Mouse (Mus musculus): Measurements from ENCODE around the gene Nab1. TPM values are rescaled to one million over a fixed set of nuclear protein-coding genes. Genes with fewer than 3 reads are reported as not detected.
A peak's percentile ranks its signal among the peaks of the same experiment; 100 is the strongest.
"Not testable (repeated sequence)": the region's sequence is repeated elsewhere in the genome, so short reads cannot be mapped to it uniquely, and the experiment has no call there.

Nab1 gene
- 60.6 and 66.3 TPM in 2 replicates for total RNA-seq (2021)
- long read RNA-seq, transcript Nab1-201 (8 exons, 3,874 nt): major isoform, 117 of 158 reads
- long read RNA-seq, partial matches to known transcripts: 7 of 158 reads
- long read RNA-seq, other reads (novel, unspliced or antisense): 34 of 158 reads

GRCm38 (mm10) chr1:52500314-52500981 lies at the start of gene Nab1:
Nab1 (minus strand) TSS chr1:52500679.
- peak; percentile 90 for DNase-seq

GRCm38 (mm10) chr1:52547451-52547850 lies 47.0 kb upstream of the Nab1 start:
- DNase-seq: no peak

GRCm38 (mm10) chr1:52546796-52547195 lies 46.3 kb upstream of the Nab1 start:
- no peak for DNase-seq

GRCm38 (mm10) chr1:52540124-52540523 lies 39.6 kb upstream of the Nab1 start:
- not testable (repeated sequence) for DNase-seq

- DNase-seq: no peak
Measured at GRCm38 (mm10) chr1:52529933-52530332, 29.5 kb upstream of the Nab1 start.

- DNase-seq: no peak
Measured at GRCm38 (mm10) chr1:52527656-52528055, 27.2 kb upstream of the Nab1 start.

- DNase-seq: no peak
Measured at GRCm38 (mm10) chr1:52527252-52527651, 26.8 kb upstream of the Nab1 start.

DNA sequence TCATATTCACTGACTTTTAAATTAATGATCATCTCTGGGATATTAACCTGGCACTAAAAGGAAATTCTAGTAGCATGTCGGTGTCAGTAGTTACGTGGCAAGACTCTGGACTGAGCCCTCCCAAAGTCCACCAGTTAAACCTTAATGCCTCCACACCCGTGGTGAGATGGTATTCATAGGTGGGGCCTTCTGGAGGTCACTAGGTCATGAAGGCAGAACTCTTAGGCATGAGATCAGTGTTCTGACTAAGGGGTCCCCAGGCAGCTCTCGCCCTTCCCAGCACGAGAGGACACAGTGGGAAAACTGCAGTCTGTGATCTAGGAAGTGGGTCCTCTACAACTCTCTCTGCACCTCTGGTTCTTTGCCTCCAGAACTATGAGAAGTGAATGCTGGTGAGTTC lies 24.2 kb upstream of the Nab1 start:
- DNase-seq: no peak

GRCm38 (mm10) chr1:52524150-52524549 lies 23.7 kb upstream of the Nab1 start:
- DNase-seq: no peak

- peak; percentile 20 for DNase-seq
Measured at GRCm38 (mm10) chr1:52521436-52521993, 21.0 kb upstream of the Nab1 start.

GRCm38 (mm10) chr1:52520131-52520530 lies 19.7 kb upstream of the Nab1 start:
- no peak for DNase-seq

- no peak for DNase-seq
Measured at GRCm38 (mm10) chr1:52515249-52515648, 14.8 kb upstream of the Nab1 start.

DNA sequence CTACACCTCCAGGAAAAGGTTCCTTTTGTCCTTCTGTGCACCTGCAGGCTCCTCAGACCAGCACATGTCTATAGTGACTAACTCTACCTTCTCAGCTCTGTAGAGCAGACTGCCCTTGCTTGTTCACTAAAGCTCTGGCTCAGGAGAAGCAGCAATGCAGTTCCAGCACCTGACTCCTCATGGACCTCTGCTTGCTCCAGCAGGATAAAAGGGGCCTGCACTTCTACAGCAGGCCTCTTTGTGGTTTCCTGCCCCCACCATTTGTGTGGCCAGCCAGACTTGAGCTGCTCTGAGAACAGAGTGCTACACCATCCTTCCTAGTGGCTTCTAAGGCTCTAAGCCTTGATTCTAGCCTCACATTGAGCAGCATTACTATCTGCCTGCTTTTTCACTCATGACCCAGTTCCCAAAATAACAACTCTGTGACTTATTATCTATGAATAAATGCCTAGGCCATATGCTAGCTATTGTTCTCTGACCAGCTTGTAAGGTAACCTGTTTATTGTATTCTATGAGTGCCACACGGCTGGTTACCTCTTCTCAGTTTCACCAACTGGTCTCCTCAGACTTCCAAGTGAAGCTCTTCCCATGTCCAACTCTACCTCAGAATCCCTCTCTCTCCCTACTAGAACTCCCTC lies 11.4 kb upstream of the Nab1 start:
- no peak for DNase-seq

GRCm38 (mm10) chr1:52506211-52506610 lies 5.7 kb upstream of the Nab1 start:
- no peak for DNase-seq

GRCm38 (mm10) chr1:52502296-52502695 lies 1.8 kb upstream of the Nab1 start:
- no peak for DNase-seq

GRCm38 (mm10) chr1:52501688-52502133 lies 1.2 kb upstream of the Nab1 start:
- no peak for DNase-seq

GRCm38 (mm10) chr1:52501090-52501489 lies 611 bp upstream of the Nab1 start:
- no peak for DNase-seq

- DNase-seq: peak; percentile 47
Measured at GRCm38 (mm10) chr1:52499601-52500313, 722 bp downstream of the Nab1 start.

DNA sequence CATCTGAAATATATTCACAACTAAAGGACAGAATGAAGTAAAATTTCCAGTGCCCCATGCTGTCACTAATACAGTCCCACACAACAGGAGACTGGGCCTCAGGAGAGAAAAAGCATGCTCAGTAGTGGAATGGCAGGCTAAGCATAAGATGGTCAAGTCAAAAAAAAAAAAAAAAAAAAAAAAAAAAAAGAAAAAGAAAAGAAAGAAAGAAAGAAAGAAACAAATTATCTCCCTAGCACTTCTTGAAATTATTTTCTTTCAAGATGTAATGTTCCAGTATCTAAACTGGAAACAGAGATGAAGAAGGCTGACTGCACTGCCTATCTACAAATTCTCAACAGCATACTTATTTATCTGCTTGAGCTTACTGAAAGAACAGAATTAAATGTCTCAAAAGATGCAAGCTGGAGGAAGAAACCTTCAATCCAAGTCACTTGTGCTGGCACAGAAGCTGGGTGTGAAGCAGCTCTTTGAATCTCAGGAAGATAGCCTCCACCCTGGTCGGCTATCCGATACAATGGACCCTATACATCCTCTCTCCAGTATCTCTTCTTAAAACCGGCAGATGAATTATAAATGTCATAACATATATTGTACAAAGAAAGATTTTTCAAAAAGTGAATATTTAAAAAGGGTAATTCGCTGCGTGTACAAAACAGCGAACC lies 1.6 kb downstream of the Nab1 start:
- no peak for DNase-seq

DNA sequence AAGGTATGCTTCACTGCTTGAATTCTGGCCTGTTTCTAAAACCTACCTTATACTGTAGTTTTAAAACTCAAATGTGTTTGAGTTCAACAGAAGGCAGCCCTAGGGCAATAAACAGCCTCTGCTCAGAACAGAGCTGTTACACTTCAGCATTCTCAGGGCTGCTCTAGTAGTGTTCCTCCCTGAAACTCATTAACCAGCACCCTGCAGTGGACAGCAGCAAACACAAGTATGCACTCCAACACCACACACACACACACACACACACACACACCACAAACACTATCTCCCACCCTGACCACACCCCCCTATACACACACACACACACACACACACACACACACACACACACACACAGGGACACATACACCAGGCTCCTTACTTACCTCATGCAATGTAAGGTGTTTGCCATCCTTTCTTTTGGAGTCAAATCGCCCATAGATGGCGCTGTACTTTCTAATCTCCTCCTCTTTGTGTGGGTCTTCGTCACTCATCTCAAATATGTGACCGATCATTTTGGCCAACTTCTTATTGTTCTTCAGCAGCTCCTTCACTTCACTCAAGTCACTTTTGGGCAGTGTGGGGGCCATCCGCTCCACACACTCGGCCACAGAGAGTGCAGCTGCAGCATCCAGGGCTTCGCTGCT lies 10.8 kb downstream of the Nab1 start:
- DNase-seq: no peak

DNA sequence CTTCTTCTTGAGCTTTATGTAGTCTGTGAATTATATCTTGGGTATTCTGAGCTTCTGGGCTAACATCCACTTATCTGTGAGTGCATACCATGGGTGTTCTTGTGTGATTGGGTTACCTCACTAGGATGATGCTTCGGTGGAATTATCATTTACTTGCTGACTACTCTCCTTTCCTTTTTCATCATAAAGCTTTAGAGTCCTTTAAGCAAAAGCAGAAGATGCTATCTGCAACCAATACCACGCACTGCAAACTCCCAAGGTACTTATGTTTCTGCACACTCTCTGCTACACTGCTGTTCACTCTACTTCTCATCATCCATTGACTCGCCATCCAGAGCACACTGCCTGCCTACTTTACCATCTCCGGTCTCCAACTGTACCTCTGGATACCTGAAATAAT lies 15.5 kb downstream of the Nab1 start:
- no peak for DNase-seq

DNA sequence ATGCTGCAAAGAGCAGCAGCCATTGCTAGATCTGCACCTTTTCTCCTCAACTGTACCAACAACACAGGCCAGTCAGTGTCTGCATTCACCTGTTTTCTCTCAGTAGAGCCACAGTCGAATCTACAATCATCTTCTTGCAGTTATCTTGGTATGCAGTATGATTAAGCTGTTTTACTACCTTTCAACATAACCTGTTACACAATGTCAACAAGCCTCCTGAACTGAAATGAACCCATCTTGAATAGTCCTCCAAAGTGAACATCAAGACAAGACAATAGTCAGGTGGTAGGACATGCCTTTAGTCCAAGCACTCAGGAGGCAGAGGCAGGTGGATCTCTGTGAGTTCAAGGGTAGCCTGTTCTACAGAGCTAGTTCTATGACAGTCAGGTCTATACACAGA lies 26.2 kb downstream of the Nab1 start:
- DNase-seq: no peak
